Mouse (Mus musculus) adrenal gland, adult (tissue): ENCODE measurements around the gene Xlr3b.
"Not testable (repeated sequence)": the region's sequence is repeated elsewhere in the genome, so short reads cannot be mapped to it uniquely, and the experiment has no call there.

Experiments used
- DNase-seq, 2 experiments: peaks; one replicate each; pipeline ENCODE4 v3.0.0; 2022 to 2023; ENCODE audit warnings: low spot score in 1 of 2; ENCODE audit not compliant: inconsistent age in 2 of 2

Gene Xlr3b

DNA sequence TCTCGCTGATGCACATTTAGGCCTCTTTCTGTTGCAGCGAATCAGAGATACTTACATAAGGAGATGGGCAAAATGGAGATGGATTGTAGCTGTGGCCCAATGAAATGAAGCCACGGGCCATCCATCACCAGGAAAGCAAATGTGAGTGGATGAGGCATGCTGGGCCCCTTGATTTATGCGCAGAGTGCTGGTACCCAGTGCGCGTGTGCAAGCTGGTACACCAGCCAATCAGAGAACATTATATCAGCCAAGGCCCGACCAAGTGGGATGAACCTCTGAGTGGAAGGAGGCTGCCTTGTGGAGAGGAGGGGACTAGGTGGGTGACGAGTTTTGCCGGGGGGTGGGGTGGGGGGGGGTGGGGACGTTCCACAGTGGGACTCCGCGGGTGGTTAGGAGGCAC lies at the start of gene Xlr3b:
Gene Xlr3b (plus strand): TSS at position 274 of the 400 bp plus-strand sequence.
- peak in 1 of 2 experiments; percentile 31 for DNase-seq

DNA sequence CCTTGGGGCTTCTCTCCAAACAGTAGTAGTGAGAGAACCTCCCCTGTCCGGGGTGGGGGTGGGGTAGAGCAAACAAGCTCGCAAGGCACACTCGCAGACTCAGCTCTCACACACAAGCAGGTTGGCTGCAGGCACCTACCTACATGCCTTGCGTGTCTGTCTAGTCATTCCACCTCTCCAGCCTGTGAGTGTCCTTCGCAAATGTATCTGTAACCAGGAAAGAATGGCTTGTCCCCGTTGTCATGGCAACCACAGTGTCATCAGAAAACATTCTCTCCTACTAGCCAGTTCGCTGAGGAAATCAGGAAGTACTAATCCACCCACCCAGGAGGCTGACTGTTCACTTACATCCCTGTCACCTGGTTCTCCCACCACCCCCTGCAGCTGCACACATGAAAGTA lies 48.8 kb upstream of the Xlr3b start:
- DNase-seq: not testable (repeated sequence)

DNA sequence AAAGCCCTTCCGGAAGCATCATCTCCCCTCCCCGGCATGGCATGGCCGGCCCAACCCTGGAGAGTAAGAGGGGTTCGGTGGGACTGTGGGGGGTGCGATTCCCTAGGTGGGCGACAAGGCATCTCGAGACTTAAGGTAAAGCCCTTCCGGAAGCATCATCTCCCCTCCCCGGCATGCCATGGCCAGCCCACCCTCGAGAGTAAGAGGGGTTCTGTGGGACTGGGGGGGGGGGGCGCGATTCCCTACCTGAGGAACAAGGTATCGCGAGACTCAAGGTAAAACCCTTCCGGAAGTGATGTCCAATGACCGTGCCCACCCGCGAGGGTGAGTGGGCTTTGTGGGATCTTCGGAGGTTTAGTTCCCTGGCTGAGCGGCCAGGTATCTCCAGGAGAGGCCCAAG lies 43.5 kb upstream of the Xlr3b start, which contains the start of gene Xlr5b:
Gene Xlr5b (plus strand): TSS at position 301 of the 400 bp plus-strand sequence.
- not testable (repeated sequence) for DNase-seq

DNA sequence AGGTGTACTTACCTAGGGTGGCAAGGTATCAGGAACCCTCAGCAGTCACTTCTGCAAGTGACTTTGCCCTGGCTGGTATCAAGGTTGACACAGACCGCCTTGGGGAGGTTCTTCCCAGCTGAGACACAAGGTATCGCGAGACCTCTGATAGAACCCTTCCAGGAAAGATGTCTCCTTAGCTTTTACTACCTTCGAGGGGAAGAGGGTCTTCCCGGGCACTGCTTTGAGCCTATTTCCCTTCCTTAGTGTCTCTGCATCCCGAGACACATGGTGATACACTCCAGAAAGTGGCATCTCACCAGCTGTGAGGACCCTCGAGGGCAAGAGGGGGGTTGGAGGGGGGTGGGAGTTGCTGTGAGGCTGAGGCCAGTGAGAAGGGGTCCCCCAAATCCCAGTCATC lies 42.7 kb upstream of the Xlr3b start, which contains the start of gene DXBay18:
Gene DXBay18 (minus strand): TSS at position 101 of the 400 bp plus-strand sequence.
- DNase-seq: not testable (repeated sequence)

DNA sequence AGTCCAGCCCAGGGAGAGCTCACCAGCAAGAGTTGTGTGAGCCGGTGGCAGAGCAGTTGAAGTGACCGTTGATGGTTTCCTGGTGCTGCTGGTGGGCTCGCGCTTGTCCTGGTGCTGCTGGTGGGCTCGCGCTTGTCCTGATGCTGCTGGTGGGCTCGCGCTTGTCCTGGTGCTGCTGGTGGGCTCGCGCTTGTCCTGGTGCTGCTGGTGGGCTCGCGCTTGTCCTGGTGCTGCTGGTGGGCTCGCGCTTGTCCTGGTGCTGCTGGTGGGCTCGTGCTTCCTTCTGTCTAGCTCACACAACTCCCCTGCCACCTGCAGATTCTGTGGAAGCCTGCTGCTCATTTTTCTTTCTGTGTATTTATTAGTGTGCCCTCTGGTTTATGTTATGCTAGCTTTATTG lies 15.1 kb upstream of the Xlr3b start, which contains the start of gene Spin2d:
Gene Spin2d (minus strand): TSS at position 101 of the 400 bp plus-strand sequence.
- not testable (repeated sequence) for DNase-seq

DNA sequence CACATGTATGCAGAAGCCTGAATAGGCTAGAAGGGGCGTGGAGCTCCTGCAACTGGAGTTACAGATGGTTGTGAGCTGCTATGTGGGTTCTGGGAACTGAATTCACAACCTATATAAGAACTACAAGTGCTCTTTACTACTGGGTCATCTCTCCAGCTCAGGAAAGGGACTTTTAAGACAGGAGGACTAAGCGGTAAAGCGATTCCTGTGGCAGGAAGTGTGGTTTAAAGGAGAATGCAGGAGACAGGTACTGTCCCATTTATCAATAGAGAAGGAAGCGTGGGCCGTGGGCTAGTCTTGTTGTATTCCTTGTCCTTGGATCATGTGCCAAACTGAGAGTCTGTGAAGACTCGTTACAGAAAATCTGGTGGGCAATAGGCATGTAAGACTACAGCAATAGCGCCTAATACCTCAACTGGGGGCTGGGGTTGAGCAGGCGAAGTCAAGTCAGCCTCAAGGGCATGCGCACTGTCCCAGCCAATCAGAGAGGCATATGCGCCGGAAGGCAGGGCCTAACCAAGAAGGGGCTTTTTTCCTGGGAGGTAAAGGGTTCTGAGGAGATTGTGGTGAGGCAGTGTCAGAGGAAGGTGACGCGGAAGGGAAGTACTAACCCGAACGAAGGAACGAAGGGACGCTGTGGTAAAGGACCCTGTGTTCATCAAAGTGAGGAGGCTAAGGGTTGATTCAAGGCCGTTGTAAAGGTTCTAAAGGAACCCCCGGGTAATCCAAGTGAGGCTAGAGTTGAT lies 22.0 kb downstream of the Xlr3b start, which contains the start of gene Xlr4b:
Gene Xlr4b (plus strand): TSS at position 515 of the 746 bp plus-strand sequence.
- DNase-seq: not testable (repeated sequence)

DNA sequence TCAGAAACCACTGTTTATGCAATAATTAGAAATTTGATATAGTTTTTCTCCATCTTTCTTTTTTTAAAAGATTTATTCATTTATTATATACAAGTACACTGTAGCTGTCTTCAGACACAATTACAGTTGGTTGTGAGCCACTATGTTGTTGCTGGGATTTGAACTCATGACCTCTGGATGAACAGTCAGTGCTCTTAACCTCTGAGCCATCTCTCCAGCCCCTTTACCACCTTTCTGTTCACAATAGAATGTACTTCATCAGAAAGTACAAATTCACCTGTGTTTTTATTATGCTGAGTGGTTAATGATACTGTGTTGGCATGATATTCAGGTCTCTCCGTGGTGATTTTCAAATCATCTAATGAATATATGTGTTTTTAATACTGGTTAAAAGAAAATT lies 33.4 kb downstream of the Xlr3b start:
- no peak for DNase-seq

DNA sequence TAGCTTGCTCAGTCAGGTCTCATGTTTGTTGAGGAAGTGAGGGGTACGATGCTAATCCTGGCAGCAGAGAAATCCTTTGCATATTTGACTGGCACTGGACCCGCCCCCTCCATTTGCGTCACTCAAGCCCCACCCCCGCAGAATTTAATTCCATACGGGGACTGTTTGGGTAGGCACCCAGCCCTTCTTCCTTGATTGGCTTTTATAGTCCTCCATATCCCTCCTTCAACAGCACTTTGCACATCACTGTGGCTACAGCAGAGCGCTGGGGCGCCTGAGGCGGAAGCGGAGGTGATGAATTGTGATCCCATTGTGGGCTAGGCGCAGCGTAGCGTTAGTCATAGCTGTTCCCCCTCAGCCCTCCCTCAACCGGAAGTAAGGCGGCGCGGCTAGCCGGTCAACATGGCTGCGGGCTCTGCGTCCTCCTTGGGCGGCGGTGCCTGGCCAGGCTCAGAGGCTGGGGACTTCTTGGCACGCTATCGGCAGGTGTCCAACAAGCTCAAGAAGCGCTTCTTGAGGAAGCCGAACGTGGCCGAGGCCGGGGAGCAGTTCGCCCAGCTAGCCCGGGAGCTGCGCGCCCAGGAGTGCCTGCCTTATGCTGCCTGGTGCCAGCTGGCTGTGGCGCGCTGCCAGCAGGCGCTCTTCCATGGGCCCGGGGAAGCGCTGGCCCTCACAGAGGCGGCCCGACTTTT lies 36.1 kb downstream of the Xlr3b start, which contains the start of gene F8a:
Gene F8a (plus strand): TSS at position 378 of the 692 bp plus-strand sequence.
- peak; percentile 87 to 95 for DNase-seq

DNA sequence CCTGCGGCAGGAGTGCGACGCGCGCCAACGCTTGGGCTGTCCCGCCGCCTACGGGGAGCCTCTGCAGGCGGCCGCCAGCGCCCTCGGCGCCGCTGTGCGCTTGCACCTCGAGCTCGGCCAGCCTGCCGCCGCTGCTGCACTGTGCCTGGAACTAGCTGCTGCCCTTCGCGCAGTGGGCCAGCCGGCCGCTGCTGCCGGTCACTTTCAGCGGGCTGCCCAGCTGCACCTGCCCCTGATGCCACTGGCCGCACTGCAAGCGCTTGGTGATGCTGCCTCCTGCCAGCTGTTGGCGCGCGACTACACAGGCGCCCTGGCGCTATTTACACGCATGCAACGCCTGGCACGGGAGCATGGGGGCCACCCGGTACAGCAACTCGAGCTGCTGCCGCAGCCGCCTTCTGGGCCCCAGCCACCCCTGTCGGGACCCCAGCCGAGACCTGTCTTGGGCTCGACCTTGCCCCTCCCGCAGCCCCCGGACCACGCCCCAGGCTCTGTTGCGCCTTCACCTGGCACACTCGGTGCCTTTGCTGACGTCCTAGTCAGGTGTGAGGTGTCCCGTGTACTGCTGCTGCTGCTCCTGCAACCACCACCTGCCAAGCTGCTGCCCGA lies 36.7 kb downstream of the Xlr3b start:
- DNase-seq: peak; percentile 58 to 82

DNA sequence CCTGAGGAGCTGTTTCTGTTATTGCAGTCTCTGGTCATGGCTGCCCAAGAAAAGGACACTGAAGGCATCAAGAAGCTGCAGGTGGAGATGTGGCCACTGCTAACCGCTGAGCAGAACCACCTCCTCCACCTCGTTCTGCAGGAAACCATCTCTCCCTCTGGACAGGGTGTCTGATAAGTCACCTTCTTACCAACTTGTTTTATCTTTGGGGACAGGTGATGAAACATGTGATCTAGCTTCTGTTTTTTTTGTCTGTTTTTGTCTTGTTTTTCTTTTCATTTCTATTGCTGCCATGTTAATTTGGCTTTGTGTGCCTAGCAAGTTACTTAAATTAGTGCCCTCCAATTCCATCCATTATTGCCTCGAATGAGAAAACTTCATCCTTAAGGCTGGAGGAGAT lies 37.3 kb downstream of the Xlr3b start:
- no peak for DNase-seq

DNA sequence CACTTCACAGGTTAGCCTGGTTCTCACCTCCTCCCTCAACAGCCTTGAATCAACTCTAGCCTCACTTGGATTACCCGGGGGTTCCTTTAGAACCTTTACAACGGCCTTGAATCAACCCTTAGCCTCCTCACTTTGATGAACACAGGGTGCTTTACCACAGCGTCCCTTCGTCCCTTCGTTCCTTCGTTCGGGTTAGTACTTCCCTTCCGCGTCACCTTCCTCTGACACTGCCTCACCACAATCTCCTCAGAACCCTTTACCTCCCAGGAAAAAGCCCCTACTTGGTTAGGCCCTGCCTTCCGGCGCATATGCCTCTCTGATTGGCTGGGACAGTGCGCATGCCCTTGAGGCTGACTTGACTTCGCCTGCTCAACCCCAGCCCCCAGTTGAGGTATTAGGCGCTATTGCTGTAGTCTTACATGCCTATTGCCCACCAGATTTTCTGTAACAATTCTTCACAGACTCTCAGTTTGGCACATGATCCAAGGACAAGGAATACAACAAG lies 50.9 kb downstream of the Xlr3b start, which contains the start of gene Xlr4c:
Gene Xlr4c (minus strand): TSS at position 310 of the 505 bp plus-strand sequence.
- not testable (repeated sequence) for DNase-seq
